Mouse (Mus musculus) adrenal gland, postnatal 36 days (tissue): Measurements from ENCODE around the gene Atp1b2. TPM values are rescaled to one million over a fixed set of nuclear protein-coding genes. Genes with fewer than 3 reads are reported as not detected.
A peak's percentile ranks its signal among the peaks of the same experiment; 100 is the strongest.

Experiments used
- DNase-seq, 2 experiments: peaks; one replicate each; pipeline ENCODE4 v3.0.0; 2021; ENCODE audit warnings: mixed read lengths in 1 of 2
- total RNA-seq, 2 experiments: library from RNA; stranded (reverse); gene quantifications; 2 replicates each; pipeline ENCODE4 v1.2.3; 2021

Gene Atp1b2
- total RNA-seq, 2 experiments from 2014 or later: 28.5 to 45.4 TPM

DNA sequence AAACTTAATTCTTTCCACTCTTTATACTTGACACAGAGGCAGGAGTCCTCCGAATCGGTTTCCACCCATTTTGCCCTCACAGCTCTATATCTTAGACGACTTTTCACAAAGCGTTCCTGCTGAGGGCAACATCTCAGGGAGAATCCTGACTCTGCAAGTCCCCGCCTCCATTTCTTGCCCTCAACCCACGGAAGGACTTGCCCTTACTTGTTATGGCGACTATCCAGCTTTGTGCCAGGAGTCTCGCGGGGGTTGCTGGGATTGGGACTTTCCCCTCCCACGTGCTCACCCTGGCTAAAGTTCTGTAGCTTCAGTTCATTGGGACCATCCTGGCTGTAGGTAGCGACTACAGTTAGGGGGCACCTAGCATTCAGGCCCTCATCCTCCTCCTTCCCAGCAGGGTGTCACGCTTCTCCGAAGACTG is 25.6 kb downstream of the Atp1b2 start, which contains the start of the genes Wrap53 and Trp53:
Gene Wrap53, minus strand, starts transcription at position 165 of the 424 bp plus-strand sequence.
Gene Trp53, plus strand, starts transcription at position 269 of the 424 bp plus-strand sequence.
- peak; percentile 91 to 93 for DNase-seq

DNA sequence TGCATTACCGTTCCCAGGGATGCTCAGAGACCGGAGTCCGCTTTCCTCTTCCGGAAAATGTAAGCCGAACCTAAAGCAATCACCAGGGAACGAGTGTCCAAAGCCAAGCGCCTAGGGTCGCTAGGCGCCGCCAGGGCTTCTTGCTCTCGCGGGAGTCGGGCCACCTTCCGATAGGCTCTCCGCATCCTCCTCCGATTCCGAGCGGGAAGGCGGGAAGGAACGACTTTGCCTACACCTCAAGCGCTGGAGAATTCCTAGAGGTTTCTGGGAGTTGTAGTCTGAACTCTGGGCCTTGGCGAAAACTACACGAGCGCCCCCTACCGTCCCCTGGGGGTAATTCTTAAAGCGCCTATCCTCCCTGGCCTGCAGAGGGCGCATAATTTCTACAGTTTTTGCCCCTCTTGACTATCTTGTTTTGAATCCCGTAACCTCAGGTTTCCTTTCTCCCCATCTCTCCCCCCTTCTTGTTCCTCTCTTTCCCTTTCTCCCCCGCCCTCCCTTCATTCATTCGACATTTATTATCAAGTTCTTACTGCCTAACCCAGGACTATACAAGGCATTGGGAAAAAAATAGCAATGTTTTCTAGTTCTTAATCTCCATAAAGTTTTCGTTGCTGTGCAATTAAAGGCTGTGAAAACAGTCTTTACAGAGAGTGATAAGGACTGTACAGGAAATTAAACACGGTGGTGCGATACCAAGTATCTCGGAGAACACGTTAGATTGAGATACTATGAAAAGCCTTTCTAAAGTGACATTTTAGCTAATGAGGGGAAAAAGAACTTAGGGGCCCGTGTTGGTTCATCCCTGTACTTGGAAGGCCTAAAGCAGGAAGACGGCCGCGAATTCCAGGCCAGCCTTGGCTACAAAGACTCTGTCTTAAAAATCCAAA is 26.4 kb downstream of the Atp1b2 start:
- DNase-seq: peak; percentile 95 to 96

DNA sequence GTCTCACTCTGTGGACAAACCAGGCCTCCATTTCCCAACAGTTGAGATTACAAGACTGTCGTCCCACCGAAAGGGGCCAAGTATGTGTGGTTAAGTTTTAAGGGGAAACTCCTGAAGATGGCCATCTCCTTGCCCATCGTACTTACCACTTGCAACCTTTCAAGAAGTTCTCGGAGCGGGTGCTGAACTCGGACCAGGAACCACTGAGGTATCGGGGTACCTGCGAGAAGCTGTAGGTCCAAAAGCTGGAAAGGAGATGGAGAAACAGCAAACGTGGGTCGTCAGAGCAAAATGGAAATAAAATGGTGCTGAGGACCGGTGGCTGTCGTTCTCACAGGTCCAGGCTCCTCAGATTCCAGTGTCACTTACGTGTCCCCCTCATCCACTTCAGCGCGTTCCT is 27.4 kb downstream of the Atp1b2 start:
- no peak for DNase-seq

DNA sequence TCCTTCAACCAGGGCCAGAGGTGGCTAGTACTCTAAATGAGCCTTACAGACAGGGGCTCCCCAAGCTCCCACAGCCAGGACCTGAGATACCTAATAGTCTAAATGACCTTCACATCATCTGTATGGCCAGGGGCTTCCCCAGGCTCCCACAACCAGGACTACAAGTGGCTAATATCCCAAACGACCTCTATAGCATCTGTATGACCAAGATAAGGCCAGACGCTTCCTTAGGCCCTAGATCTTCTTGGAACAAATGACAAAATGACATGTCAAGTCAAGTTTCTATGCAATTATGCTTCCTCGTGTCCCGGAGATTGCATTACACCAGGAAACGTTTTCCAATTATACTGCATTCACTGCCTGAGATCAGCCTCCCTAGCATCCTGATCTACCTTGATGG is 29.4 kb downstream of the Atp1b2 start:
- DNase-seq: no peak

DNA sequence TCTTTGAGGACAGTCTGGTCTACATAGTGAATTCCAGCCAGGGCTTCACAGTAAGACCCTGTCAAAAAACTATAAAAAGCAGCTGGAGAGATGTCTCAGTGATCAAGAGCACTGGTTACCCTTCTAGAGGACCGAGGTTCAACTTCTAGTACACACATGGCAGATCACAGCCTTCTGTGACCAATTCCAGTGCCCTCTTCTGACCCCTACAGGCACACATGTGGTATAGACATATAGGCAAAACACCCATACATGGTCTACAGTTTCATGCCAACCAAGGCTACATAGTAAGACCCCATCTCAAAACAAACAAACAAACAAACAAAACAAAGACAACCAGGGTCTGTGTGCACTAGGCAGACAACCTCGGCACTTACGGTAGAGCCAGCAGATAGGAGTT is 30.5 kb downstream of the Atp1b2 start:
- DNase-seq: no peak

DNA sequence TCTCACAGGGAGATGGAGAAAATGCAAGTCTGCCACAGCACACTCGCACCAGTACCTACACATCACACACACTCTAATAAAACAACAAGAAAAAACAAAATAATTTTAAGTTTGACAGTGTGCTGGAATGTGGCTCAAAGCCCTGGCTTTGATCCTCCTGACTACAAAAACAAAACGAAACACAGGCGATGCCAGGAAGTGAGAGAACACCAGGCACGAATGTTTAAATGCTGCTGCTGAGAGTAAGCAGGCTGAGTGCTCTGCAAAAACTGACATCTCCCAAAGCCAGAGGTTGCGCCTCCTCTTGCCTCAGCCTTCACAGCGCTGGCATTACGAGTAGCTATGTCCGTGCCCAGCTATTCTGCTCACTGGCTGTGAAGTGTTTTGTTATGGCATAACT is 40.6 kb downstream of the Atp1b2 start:
- no peak for DNase-seq

DNA sequence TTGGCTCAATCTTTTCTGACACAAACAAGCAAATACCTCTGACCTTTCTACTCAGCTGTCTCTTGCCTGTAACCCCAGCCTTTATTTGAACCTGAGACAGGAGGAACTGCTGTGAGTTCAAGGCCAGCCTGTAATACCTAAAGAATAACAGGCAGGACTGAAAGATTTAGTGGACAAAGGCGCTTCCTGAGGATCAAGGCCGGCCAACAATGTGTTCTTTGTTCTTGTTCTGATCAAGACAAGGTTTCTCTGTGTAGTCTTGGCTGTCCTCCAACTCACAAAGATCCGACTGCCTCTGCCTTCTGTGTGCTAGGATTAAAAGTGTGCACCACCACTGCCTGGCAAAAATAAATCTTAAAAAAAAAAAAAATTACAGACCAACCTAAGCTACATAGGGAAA is 41.4 kb downstream of the Atp1b2 start:
- no peak for DNase-seq

DNA sequence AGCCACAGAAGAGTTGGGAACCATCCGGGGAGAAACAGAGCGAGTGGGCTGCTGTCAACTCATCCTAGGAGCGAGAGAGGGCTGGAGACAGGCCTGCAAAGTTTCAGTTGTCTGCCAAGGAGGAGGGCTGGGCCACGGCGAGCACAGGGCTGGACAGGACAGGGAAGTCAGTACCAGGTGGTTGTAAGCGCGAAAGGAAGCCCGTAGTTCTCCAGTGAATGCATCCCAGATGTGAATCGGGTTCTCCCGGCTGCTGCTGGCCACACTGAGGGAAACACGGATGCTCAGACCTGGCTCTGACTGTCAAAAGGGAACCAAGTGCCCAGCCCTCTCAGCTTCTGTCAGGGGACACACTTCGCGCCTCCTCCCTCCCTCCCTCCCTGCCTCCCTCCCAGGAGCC is 42.4 kb downstream of the Atp1b2 start:
- DNase-seq: no peak

DNA sequence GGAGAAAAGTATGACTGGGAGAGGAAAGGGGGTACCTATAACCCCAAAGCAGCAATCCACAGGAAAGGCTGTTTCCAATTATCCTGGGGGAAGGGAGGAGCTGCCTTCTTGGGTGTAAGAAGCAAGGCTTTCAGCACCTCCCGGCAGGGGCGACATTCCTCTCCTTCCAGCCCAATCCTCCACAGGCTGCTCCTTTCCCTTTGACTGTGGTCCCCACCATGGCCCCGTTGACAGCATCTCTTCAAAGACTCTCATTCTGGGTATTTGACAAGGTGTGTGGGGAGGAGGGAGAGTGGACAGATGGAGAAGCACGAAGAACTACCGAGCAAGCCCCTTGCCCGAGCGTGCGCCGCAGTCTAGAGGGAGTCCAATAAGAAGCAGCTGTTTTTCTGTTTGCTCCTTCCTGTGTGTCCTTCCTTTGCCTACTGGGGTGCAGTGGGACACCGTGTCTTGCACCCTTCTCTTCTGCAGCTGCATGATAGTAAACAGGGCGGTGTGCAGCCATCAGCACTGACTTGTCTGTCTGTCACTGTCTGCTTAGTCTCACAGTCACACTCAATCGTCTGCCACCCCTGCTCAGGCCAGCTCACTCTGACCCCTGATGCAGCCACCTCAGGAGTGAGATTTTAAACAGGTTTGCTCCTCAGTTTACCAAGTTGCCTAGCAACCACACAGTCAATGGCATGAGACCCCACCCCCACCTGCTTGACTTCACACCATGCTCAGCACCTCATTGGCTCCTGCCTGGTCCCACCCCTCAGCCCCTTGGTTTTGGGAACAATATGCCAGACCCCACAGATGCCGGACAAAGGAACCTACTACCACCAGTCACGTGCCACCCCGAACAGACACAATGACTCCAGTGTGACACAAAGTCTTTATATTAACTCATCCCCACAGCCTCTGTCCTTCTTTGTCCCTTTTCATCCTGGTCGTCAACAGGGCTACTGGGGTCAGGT is 44.6 kb downstream of the Atp1b2 start:
- DNase-seq: no peak

DNA sequence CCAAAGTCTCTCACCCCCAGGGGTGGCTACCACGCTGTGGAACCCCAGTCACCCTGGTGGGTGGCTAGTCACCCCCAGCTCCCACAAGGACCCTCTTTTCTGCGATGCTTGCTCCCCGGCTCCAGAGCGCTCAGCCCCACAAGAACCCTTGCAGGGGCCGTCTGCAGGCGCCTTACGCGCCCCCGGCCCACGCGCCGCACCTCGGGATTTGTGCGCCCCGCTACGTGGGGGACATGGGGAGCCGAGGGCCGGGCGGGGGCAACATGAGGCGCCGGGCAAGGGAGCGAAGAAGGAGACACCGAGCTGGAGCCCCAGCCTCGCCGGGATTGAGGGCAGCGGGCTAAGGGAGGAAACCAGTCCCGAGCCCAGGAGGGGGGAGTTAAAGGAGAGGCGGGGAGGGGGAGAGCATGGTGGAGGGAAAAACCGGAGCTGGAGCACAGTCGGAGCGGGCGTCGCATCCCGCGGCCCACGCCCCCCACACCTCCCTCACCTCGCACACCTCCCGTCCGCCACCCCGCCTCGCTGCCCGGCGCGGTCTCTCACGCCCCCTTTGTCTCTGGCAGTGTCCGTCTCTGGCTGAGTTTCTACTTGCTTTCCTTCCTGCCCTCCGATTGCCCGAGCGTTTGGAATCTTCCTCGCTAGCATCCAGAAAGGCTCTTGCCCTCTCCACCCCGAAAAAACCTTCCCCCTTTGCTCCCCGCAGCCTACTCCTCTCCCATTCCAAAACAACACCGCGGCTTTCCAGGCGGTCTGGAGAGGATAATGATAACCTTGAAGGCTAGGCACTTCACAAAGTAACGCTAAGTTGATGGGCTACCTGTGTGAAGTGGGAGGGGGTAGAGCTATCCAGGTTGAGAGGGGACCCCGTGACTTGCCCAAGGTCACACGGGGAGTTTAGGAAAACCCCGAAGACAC is 45.6 kb downstream of the Atp1b2 start, which contains the start of gene Efnb3:
Gene Efnb3, minus strand, starts transcription at position 355 of the 915 bp plus-strand sequence.
- DNase-seq: peak in 1 of 2 experiments; percentile 19

DNA sequence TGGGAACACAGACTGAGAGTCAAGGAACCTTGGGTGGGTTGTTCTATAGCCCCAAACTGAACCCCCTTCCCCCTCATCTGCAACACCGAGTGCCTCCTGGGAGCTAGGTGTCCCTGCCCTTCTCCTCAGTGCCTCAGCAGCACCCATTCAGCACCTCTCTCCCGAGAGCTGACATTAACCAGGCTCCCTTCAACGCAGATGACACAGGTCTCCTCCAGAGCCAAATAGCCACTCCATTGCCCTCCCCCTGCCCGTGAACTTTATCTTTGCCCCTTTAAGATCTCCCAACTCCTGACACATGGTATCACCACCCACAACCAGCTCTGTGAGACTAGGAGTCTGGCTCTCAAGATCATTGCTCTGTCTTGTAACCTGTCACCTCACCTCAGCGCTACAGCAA is 46.6 kb downstream of the Atp1b2 start:
- no peak for DNase-seq

DNA sequence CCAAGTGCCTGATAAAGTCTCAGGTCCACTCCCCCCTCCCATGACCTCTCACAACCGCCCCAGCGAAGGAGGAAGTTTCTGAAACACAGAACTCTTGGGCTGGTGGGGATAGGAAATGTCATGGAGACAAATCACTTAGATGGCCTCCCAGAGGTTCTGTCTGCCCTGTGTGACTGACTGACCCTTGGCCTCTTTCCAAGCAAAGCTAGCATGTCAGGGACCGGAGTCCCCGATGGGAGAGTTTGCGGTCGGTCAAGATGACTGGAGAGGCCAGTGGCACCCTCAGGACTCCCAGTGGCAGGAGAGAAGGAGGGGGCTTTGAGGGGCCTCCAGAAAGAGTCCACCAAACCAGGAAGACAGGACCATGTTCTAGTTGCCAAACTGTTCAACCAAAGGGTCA is 47.0 kb downstream of the Atp1b2 start:
- no peak for DNase-seq

DNA sequence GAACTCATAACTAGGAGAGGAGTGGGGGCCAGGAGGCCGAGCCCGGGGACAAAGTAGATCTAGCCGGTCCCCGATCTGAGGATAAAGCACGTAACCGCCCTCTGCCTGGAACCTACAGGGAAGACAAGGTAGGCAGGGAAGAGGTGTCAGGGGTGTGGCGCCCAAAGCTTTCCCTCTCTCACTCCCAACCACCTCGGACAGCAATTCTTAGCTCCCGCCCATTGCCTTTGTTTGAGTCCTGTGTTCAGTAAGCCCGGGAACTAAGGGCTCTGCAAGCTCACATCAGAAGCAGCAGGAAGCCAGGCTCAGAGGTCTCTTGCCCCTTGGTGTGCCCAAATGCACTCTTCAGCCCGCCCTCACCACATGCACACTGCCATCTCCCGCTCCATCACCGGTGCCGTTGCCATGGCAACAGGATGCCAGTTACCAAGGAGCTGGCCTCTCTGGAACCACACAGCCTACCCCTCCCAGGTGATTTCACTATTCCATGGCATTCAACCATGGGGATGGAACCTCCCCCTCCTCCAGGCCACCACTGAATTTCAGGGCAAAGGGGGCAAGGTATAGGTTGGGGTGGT is 48.3 kb downstream of the Atp1b2 start:
- DNase-seq: no peak

DNA sequence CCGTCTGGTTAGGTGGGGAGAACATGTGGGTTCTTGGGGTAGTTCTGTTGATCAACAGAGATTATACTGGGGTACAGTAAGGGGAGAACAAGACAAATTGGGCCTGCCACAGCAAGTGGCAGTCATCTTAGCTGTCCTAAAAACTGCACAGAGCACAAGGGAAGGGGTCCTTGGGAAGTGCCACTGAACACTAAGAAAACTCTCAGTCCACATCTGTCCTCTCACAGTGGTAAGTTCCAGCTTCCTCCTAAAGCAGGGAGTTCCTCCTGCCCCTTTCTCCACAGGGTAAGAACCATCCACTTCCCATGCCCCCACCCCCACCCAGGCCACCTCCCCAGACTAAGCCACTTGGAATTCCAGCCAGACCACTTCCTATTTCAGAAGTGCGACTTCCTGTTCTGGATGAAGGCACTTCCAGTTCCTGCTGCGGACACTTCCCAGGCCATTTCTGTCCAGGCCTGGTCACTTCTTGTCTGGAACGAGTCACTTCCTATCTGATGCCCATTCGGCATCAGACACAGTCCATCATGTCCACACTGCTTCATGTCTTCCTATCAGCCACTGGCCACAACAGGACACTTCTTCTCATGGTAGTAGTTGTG is 51.1 kb downstream of the Atp1b2 start:
- DNase-seq: no peak

DNA sequence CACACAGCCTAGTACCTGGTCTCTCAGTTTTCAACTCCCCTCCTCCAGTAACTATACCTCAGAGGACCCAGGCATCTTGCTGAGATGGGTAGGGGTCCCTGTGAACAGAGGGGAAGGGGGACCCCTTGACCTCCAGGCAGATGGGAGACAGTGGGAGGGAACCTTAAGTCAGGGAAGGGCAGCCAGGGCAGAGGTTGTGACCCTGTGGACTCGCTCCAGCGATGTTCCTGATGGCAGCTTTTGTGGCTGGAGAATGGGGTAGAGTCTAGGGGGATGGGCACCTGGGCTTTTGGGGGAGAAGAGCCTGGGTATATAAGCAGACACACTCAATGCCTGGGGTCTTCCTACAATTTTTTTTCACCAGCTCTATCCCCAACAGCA is 52.4 kb downstream of the Atp1b2 start:
- no peak for DNase-seq

DNA sequence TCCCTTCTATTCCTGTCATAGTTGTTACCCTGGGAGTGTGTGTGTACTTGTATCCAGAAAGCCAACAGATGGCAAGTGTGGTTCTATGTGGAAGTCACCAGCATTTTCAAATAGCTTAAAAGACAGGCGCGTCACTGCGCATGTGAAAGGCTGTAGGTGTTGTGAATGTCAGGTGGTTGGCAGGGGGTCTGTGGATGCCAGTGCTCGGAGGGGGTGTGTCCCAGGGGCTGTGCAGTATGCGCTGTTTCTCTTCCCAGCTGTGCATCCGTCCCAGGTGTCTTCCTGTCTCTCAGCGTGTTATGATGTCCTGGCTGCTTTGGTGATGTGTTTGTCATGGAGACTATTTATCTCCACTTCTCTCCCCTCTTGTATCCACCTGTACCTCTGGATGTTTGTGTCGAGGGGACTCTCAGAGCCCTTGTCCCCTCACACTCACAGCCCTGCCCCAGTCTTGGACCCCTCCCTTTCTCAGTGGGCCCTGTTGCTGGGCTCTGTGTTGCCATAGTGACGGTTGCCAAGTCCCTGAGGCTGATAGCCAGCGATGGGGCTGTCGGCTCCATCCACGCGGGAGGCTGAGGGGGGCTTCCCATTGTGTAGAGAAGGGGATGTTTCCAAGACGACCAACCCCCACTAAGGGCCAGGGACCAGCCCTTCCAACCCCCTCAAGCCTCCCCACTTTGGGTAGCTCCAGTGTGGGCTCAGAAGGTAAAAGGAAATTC is 53.0 kb downstream of the Atp1b2 start:
- DNase-seq: no peak

DNA sequence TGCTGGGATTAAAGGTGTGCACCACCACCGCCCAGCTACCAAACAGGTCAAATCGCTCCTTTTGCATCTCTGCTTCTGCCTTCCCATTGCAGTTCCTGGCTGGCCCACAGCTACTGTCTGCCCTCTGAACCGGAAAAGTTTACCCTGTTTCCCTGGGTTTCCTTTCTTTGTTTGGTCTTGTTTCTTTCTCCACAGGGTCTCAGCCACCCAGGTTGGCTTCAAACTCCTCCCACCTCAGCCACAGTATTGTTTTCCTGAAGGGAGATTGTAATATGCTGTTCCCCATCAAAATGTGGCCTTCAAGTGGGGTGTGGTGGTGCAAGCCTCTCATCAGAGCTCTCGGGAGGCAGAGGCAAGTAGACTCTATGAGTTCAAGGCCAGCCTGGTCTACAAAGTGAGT is 54.4 kb downstream of the Atp1b2 start:
- DNase-seq: no peak
